Mouse (Mus musculus): ENCODE measurements around the gene BC017158.

The BC017158 gene

DNA sequence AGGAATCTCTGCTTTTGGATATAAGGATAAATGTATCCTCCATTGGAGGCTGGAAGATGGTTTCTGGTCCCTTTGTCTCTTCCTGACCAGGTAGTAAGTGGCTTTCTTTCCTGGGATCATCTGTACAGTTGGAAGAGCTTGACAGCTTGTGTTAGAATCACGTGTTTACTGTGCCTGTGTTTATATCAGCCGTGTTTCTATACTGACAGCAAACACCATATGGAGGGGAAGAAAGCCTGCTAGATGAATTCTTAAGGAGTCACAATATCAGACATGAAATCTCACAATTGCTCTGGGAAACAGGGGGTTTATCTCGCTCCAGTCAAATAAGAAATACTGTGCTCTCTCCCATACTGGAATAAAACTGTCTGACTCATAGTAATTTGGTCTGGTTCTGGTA is 11.2 kb upstream of the BC017158 start:
- DNase-seq (ENCODE audit: low read depth, low spot score), result no peak

- no peak for DNase-seq (ENCODE audit: low read depth, low spot score)
These were observed 9.9 kb upstream of the BC017158 start for GRCm38 (mm10) chr7:128307851-128308250.

DNA sequence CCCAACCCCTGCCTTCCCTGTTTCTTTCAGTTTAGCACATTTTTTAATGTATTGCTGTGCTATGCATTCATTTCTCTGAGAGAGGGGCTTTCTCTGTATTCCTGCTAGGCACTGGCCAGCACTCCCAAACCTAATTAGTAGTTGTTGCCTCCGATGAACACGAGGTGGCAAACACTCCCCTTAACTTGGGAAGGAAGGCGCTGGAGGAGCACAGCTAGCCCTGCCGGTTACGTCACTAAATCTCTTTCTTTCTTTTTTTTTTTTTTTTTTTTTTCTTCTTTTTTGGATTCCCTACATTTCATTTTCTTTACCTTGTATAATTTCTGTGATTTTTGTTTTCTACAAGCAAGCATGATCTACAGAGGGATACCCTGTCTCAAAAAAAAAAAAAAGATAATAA is 6.9 kb upstream of the BC017158 start:
- no peak for DNase-seq (ENCODE audit: low read depth, low spot score)

GRCm38 (mm10) chr7:128304198-128304597 is 6.2 kb upstream of the BC017158 start:
- no peak for DNase-seq (ENCODE audit: low read depth, low spot score)

- no peak for DNase-seq (ENCODE audit: low read depth, low spot score)
These were observed 4.2 kb upstream of the BC017158 start for GRCm38 (mm10) chr7:128302151-128302550.

GRCm38 (mm10) chr7:128300952-128301351 is 3.0 kb upstream of the BC017158 start:
- DNase-seq (ENCODE audit: low read depth, low spot score), result no peak

- no peak for DNase-seq (ENCODE audit: low read depth, low spot score)
These were observed 742 bp upstream of the BC017158 start for GRCm38 (mm10) chr7:128298481-128299342.

DNA sequence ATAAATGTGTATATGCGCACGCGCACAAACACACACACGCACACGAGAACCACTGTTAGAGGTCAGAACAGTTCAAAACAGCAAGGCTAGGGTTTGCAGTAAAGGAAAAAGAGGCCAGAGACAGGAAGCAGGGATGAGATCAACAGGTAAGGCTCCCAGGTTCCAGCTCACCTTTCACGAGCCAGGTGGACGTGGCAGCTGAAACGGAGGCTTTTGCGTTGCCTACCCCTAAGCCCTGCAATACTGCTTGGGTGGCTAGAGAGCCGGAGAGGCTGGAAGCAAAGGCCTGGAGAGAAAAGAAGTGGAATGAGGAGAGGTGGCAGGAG is 716 bp downstream of the BC017158 start:
- no peak for DNase-seq (ENCODE audit: low read depth, low spot score)

GRCm38 (mm10) chr7:128296514-128296913 is 1.5 kb downstream of the BC017158 start:
- DNase-seq (ENCODE audit: low read depth, low spot score), result no peak

DNA sequence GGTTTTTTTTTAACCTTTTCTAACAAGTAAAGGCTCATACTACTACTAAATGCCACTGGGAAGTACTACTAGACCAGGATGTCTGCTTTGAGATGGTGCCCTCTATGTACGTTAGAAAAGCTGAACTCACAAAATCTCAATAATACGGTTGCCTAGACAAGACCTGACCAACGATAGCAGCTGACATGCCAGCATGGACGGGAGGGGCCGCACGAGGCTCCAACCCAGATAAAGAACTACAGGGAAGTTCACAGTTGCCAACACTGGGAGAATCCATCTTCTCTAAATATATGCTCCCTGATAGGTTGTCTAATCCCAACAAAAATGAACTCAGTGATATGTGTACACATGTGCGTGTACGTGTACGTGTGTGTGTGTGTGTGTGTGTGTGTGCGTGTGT is 3.2 kb downstream of the BC017158 start:
- DNase-seq (ENCODE audit: low read depth, low spot score), result no peak

GRCm38 (mm10) chr7:128288923-128289544 is 8.9 kb downstream of the BC017158 start:
- no peak for DNase-seq (ENCODE audit: low read depth, low spot score)

- no peak for DNase-seq (ENCODE audit: low read depth, low spot score)
These were observed 12.9 kb downstream of the BC017158 start for GRCm38 (mm10) chr7:128285060-128285459.

DNA sequence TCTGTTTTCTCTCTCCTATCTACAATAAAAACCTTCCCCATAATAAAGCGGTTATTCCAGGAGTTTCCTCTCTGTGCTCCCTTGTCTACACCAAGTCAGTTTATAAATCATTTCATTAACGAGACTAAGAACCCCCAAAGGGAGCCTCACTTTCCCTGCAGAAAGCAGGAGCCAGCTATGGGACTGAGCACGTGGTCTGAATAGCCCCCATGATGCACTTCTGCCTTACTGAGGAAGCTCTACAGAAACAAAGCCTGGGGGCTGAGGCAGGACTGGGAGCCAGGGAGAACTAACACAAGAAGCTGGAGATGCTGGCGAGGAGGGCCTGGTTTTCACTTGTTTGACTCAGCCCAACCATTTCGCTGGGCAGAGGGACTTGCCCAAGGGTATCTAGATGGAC is 13.9 kb downstream of the BC017158 start:
- no peak for DNase-seq (ENCODE audit: low read depth, low spot score)

- no peak for DNase-seq (ENCODE audit: low read depth, low spot score)
These were observed 15.3 kb downstream of the BC017158 start for GRCm38 (mm10) chr7:128282532-128283244.

DNA sequence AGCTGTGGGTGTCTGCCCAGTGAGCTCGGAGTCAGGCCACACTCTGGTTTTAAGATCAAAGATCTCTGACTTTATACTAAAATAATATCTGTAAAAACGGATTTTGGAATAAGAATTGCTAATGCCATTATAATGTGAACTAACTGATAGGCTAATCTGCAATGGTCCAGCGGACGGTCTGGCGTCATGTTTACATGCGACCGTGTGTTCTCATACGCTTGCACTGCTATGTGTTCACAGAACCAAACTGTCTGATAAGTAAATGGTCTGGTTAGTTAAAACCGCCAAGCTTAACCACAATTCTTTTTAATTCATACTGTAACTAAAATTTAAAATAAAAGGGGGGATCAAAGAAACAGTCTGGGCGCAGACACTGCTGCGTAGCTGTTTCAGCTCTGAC is 16.2 kb downstream of the BC017158 start:
- no peak for DNase-seq (ENCODE audit: low read depth, low spot score)

GRCm38 (mm10) chr7:128279750-128280149 is 18.2 kb downstream of the BC017158 start:
- no peak for DNase-seq (ENCODE audit: low read depth, low spot score)

GRCm38 (mm10) chr7:128276051-128276450 is 21.9 kb downstream of the BC017158 start:
- DNase-seq (ENCODE audit: low read depth, low spot score), result no peak

- DNase-seq (ENCODE audit: low read depth, low spot score), result no peak
These were observed 26.5 kb downstream of the BC017158 start for GRCm38 (mm10) chr7:128271496-128271895.

DNA sequence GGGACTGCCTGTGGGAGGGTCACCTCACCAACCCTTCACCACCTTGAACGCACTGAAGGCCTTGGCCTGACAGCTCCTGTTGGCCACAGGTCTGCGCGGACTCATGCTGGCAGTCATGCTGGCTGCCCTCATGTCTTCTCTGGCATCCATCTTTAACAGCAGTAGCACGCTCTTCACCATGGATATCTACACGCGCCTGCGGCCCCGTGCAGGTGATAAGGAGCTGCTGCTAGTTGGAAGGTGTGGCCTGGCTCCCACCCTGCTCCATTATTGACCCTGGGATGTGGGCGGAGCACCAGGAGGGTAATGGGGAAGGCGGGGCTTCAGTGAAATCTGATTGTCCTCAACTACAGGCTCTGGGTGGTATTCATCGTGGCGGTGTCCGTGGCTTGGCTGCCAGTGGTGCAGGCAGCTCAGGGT is 27.5 kb downstream of the BC017158 start:
- no peak for DNase-seq (ENCODE audit: low read depth, low spot score)

DNA sequence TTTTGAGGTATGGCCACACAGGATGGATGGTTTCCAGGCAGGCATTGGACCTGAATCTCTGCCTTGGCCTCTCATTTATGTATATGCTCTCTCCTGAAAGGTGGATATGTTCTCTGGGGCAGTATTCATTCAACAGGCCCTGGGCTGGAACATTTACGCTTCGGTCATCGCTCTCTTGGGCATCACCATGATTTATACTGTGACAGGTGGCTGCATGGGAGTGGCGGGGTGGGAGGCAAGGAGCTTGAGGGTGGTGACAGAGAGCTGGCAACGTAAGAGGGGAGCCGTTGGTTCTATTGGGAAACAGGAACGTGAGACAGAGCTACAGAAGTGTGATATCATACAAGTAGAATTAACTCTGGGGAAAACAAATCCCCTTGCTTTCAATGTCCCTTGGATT is 30.2 kb downstream of the BC017158 start:
- DNase-seq (ENCODE audit: low read depth, low spot score), result no peak

DNA sequence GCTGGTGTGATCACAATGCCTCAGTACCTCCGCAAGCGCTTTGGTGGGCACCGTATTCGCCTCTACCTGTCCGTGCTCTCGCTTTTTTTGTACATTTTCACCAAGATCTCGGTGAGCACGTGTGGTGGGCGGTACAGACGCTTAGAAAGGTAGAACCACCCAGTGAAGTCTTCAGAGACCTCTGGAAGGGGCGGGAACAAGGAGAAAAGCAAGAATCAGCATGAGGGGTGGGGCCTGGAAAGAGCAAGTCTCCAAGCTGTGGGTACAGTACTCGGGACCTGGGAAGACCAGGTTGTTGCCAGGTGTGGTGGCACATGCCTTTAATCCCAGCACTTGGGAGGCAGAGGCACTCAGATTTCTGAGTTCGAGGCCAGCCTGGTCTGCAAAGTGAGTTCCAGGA is 30.6 kb downstream of the BC017158 start:
- DNase-seq (ENCODE audit: low read depth, low spot score), result no peak

DNA sequence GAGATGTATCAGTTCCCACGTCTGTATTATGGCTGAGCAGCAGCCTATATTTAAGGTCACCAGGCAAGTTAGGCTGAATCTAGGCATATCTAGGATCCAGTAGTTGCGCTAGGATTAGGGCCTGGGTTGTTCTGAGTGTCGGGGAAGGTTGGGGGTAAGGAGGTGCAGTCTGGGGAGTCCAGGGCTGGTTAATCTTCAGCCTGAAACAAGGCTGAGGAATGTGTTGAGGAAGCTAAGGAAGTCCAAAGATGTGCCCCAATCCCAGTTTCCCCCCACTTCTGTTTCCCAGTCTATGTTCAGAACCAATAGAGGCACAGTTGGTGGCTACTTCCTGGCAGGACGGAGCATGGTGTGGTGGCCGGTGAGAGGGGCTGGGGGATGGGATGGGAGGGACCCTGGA is 31.9 kb downstream of the BC017158 start:
- DNase-seq (ENCODE audit: low read depth, low spot score), result no peak

- DNase-seq (ENCODE audit: low read depth, low spot score), result no peak
These were observed 32.6 kb downstream of the BC017158 start, which contains the start of gene Slc5a2 for GRCm38 (mm10) chr7:128265411-128265810. TSS of gene Slc5a2 (plus strand) at chr7:128265657.

All from CD4-positive helper T cell, adult 2 months (primary cell).